Mouse (Mus musculus) limb, embryonic 14.5 days (tissue): ENCODE results near the gene Zfp691. TPM values are rescaled to one million over a fixed set of nuclear protein-coding genes. Genes with fewer than 3 reads are reported as not detected.
A peak's percentile ranks its signal among the peaks of the same experiment; 100 is the strongest.

Source experiments
- ATAC-seq: fragments of 200-750 bp; cut with Nextera tagmentation; 2 replicates; pipeline ENCODE4 v1.8.0; 2017; ENCODE audit warnings: low read depth, moderate number of reproducible peaks, moderate TSS enrichment; ENCODE audit not compliant: low FRiP score
- DNase-seq: peaks from one replicate; pipeline ENCODE4 v3.0.0-alpha.2; 2015; ENCODE audit warnings: low spot score
- H3K27ac ChIP-seq: fragments of 300-500 bp; sonication (generic); replicated peaks from 2 replicates; pipeline ENCODE4 v1.5.1; 2014; ENCODE audit warnings: low read depth, mild to moderate bottlenecking, low read length, moderate library complexity, mixed read lengths
- H3K27me3 ChIP-seq: fragments of 300-500 bp; sonication (generic); 2 replicates; pipeline ENCODE4 v1.6.1; 2014; ENCODE audit warnings: low read length, mixed read lengths; ENCODE audit not compliant: control insufficient read depth, insufficient read depth
- H3K36me3 ChIP-seq: fragments of 300-500 bp; sonication (generic); 2 replicates; pipeline ENCODE4 v1.6.1; 2014; ENCODE audit warnings: mild to moderate bottlenecking, low read length, moderate library complexity, mixed read lengths; ENCODE audit not compliant: control insufficient read depth, insufficient read depth
- H3K4me1 ChIP-seq: fragments of 300-500 bp; sonication (generic); 2 replicates; pipeline ENCODE4 v1.6.1; 2014; ENCODE audit warnings: antibody characterized with exemption, low read length, mixed read lengths; ENCODE audit not compliant: control insufficient read depth, insufficient read depth
- H3K4me2 ChIP-seq: fragments of 300-500 bp; sonication (generic); replicated peaks from 2 replicates; pipeline ENCODE4 v1.6.1; 2014; ENCODE audit warnings: low read depth, mild to moderate bottlenecking, low read length, moderate library complexity; ENCODE audit not compliant: severe bottlenecking
- H3K4me3 ChIP-seq: fragments of 300-500 bp; sonication (generic); replicated peaks from 2 replicates; pipeline ENCODE4 v1.5.1; 2014; ENCODE audit warnings: low read length
- H3K9ac ChIP-seq: fragments of 300-500 bp; sonication (generic); 2 replicates; pipeline ENCODE4 v1.6.1; 2014; ENCODE audit warnings: mild to moderate bottlenecking, low read depth, low read length, moderate library complexity; ENCODE audit not compliant: severe bottlenecking
- H3K9me3 ChIP-seq: fragments of 300-500 bp; sonication (generic); 2 replicates; pipeline ENCODE4 v1.6.1; 2016; ENCODE audit warnings: low read length; ENCODE audit not compliant: control insufficient read depth
- POLR2A ChIP-seq: fragments of 200-500 bp; IDR thresholded peaks from 2 replicates; pipeline ENCODE4 v1.8.0; 2012; ENCODE audit warnings: inconsistent platforms, mild to moderate bottlenecking, moderate library complexity, borderline replicate concordance; ENCODE audit not compliant: insufficient read depth, insufficient read length; ENCODE audit errors: extremely low read depth
- WGBS: fragments of 180-500 bp; shearing (Covaris S2); extraction: QIAGEN DNeasy Blood & Tissue Kit; methylation state at CpG from one replicate; pipeline ENCODE4 v1.1.7; 2014; 5-methylcytosine and 5-hydroxymethylcytosine counted together
- polyA plus RNA-seq, 2 experiments: library from polyadenylated mRNA; depleted of rRNA in 1 of 2; stranded (reverse) in 1 of 2; unstranded in 1 of 2; fragments of >200 nt; fragmentation: Nextera tagmentation in 1 of 2; extraction: Ambion mirVana in 1 of 2; gene quantifications; 2 replicates each; pipeline versions ENCODE4 v1.2.1 to v1.2.3; 2012 to 2014

Zfp691 gene
- polyA plus RNA-seq, 2 experiments, result 7.2 to 10.6 TPM

DNA sequence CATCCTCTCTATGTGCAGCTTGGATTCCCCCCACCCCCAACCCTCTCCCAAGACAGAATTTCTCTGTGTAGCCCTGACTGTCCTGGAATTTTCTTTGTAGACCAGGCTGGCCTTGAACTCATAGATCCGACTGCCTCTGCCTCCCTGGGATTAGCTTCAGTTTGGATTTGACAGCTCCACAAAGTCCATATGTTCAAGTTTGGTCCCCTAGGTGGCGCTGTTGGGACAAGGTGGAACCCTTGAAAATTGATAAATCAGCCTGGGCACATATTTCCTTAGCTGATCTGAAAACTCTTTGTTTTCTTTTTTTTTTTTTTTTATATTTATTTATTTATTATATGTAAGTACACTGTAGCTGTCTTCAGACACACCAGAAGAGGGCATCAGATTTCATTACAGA, 16.8 kb downstream of the Zfp691 start:
- no peak for TF ChIP-seq POLR2A
- ATAC-seq, result no peak
- 30% methylated on average over 2 of the region's 2 CpGs for WGBS

DNA sequence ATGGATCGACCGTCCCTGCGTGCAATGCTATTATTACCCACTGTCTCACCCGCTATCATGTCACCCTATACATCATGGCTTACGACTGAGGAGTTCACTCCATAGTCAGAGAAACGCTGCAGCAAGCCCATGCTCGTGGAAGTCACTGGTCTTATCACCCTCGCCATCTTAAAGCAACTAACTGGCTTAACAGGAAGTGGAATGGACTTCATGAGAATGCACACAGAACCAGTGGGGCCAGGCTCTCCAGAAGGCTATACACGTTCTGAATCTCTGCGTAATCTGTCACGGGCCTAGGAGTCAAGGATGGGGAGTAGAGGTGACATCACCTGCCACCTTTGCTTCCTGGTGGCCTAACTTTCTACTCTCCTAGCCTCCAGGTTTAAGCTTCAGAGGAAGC, 25.3 kb downstream of the Zfp691 start:
- H3K4me3 ChIP-seq, result no peak overlapping the region
- no peaks in the 10 kb centered on the region for H3K4me1 ChIP-seq
- no peaks in the 10 kb centered on the region for H3K36me3 ChIP-seq
- 81% methylated on average over 11 of the region's 11 CpGs for WGBS
- H3K27ac ChIP-seq, result no peak overlapping the region
- no peaks in the 10 kb centered on the region for H3K27me3 ChIP-seq
- no peak overlapping the region for H3K9ac ChIP-seq
- no peaks in the 10 kb centered on the region for H3K9me3 ChIP-seq
- no peak overlapping the region for H3K4me2 ChIP-seq
- DNase-seq (no peak), ATAC-seq (no peak)
- TF ChIP-seq POLR2A, result no peak

More for the DNA sequence above, 16.8 kb downstream of the Zfp691 start:
- Histone ChIP-seq H3K9me3 (no peaks in the 10 kb centered on the region), H3K4me2 (no peak overlapping the region), H3K9ac (no peak overlapping the region), H3K27me3 (no peaks in the 10 kb centered on the region), H3K36me3 (no peaks in the 10 kb centered on the region), H3K4me3 (no peak overlapping the region), H3K4me1 (no peaks in the 10 kb centered on the region), H3K27ac (no peak overlapping the region)
- no peak for DNase-seq

DNA sequence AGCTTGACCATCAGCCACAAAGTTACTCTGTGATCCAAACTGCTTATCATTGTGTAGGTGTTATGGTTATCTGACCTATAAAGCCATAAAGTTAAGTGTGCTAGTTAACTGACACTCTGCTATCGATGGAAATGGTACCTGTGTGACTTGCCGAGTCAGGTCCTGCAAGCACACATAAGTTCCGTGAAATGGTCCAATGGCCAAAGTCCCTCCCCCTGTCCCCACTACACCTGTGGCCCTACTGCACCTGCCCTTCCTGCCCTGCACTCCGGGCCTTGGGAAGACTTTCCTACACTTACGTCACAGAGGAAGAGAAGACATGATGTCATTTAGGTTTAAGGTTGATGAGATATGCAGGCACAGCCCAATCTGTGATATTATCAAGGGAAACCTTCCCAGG, 26.6 kb downstream of the Zfp691 start:
- no peak for DNase-seq
- WGBS, result 84% methylated on average over 5 of the region's 5 CpGs
- Histone ChIP-seq H3K27me3 (no peaks in the 10 kb centered on the region), H3K36me3 (no peaks in the 10 kb centered on the region), H3K4me1 (no peaks in the 10 kb centered on the region), H3K4me3 (no peak overlapping the region), H3K9me3 (no peaks in the 10 kb centered on the region), H3K27ac (no peak overlapping the region), H3K9ac (no peak overlapping the region), H3K4me2 (no peak overlapping the region)
- no peak for TF ChIP-seq POLR2A
- no peak for ATAC-seq

DNA sequence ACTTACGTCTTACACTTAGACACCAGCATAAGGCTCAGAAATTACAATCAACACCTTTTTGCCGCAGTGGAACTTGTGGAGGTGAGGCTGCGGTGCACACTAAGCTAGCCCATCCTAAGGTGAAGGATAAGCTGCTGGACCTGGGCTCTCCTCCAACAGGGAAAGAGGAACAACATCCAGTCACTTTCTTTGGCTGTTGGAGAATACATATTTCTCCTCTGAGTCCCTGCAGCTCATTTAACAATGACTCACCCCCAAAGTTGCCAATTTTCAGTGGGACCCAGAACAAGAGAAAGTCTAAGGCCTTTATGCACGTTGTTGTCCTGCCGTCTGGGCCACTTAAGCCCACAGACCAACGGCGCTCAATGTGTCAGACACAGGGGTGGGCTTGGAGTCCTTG, 27.2 kb downstream of the Zfp691 start:
- H3K9ac ChIP-seq, result no peak overlapping the region
- no peaks in the 10 kb centered on the region for H3K4me1 ChIP-seq
- no peaks in the 10 kb centered on the region for H3K27me3 ChIP-seq
- H3K4me2 ChIP-seq, result no peak overlapping the region
- H3K27ac ChIP-seq, result no peak overlapping the region
- no peak for TF ChIP-seq POLR2A
- DNase-seq (no peak), ATAC-seq (no peak)
- H3K36me3 ChIP-seq, result no peaks in the 10 kb centered on the region
- 82% methylated on average over 7 of the region's 7 CpGs for WGBS
- no peaks in the 10 kb centered on the region for H3K9me3 ChIP-seq
- H3K4me3 ChIP-seq, result no peak overlapping the region

DNA sequence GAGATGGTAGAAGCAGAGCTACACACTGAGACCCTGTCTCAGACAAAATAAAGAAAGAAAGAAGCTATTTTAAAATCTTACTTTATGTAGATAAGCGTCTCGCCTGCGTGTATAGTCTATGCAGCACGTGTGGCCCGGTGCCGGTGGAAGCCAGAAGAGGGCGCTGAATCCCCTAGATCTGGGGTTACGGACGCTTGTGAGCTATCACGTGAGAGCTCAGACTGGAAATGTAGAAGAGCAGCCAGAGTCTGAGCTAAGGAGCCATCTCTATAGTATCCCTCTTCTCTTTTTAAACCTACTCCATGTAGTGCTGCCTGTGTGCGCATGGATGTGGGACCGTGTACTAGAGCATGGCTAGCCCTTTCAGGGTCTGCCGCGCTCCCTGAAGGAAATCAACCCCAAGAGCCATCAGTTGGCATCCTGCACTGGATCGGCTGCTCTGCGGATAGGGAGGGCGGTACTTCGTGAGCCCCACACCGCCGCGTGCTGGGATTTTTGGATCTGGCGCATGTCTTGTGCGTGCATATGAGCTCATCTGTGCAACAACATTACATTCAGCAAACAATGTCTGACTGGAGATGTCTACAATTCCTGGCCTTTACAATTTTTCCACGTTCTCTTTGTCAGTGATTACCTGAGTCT, 31.6 kb downstream of the Zfp691 start:
- peak; percentile 69 for DNase-seq
- peak; percentile 85 for ATAC-seq
- no peaks in the 10 kb centered on the region for H3K4me1 ChIP-seq
- peaks cover 8% of the 10 kb centered on the region for H3K36me3 ChIP-seq
- no peak for TF ChIP-seq POLR2A
- 31% methylated on average over 24 of the region's 24 CpGs for WGBS
- H3K4me2 ChIP-seq, result peak overlapping the region; percentile 42
- no peak overlapping the region for H3K27ac ChIP-seq
- H3K9me3 ChIP-seq, result no peaks in the 10 kb centered on the region
- H3K9ac ChIP-seq, result peak overlapping the region; percentile 49
- peak overlapping the region; percentile 23 for H3K4me3 ChIP-seq
- H3K27me3 ChIP-seq, result no peaks in the 10 kb centered on the region
